Comparison of ENCODE assay signal across 26 mouse cellular contexts in genomic region chr19:3480101-3480500, GRCm38 (mm10).
A peak's percentile ranks its signal among the peaks of the same experiment; 100 is the strongest.
DNase-seq lines count a peak whose midpoint lies in the region; ATAC-seq and TF ChIP-seq lines count a peak whose summit lies in the region.
"Had no signal": no experiment of that assay in that cellular context is flagged by ENCODE, and none has a peak within 500 bp of the region (broad histone marks: within the 10 kb centered on the region; RNA-seq: fewer than 3 reads in every experiment).

No protein-coding gene starts in this region.

- TF ChIP-seq CTCF in intestine, postnatal 0 days (IDR thresholded peaks at IDR 0.05; ENCODE audit: low read depth), result no peak

- H3K27ac ChIP-seq in intestine, postnatal 0 days (ENCODE audit: low read depth, low read length), result peak overlapping the region; percentile 41; the same call in 1 of the 2 replicates
- H3K27ac ChIP-seq in intestine, embryonic 16.5 days (ENCODE audit: low read length), result no peak overlapping the region
- no peak overlapping the region for H3K27ac ChIP-seq in forebrain, embryonic 15.5 days (replicated peaks)
- H3K27ac ChIP-seq: forebrain, embryonic 10.5 days; heart, embryonic 13.5 days; hindbrain, postnatal 0 days; kidney, embryonic 15.5 days; midbrain, embryonic 10.5 days; neural tube, embryonic 15.5 days; stomach, embryonic 15.5 days had no signal

- no peaks in the 10 kb centered on the region for H3K9me3 ChIP-seq in intestine, postnatal 0 days (ENCODE audit: control insufficient read depth)
- no peaks in the 10 kb centered on the region for H3K9me3 ChIP-seq in intestine, embryonic 16.5 days (ENCODE audit: control insufficient read depth, low read length)
- no peaks in the 10 kb centered on the region for H3K9me3 ChIP-seq in forebrain, embryonic 15.5 days
- H3K9me3 ChIP-seq: forebrain, embryonic 10.5 days; heart, embryonic 13.5 days; kidney, embryonic 15.5 days; midbrain, embryonic 10.5 days; neural tube, embryonic 15.5 days; stomach, embryonic 15.5 days had no signal

- no peaks in the 10 kb centered on the region for H3K27me3 ChIP-seq in intestine, postnatal 0 days (replicated peaks; ENCODE audit: control insufficient read depth, insufficient read depth, low read length)
- H3K27me3 ChIP-seq in intestine, embryonic 16.5 days (replicated peaks; ENCODE audit: control insufficient read depth, insufficient read depth, low read length), result no peaks in the 10 kb centered on the region
- no peaks in the 10 kb centered on the region for H3K27me3 ChIP-seq in forebrain, embryonic 15.5 days
- H3K27me3 ChIP-seq: heart, embryonic 13.5 days; kidney, embryonic 15.5 days; neural tube, embryonic 15.5 days; stomach, embryonic 15.5 days had no signal

- 0 out of 2 replicates have a peak, but pooled peaks have one; percentile 13 for ATAC-seq in intestine, postnatal 0 days
- no peak for ATAC-seq in intestine, embryonic 16.5 days
- ATAC-seq in forebrain, embryonic 15.5 days (replicated peaks), result no peak
- ATAC-seq: CD4-positive, CD25-positive, alpha-beta regulatory T cell, adult 4 months; forebrain, postnatal 0 days; hindbrain, postnatal 0 days had no signal

- DNase-seq in right cerebral cortex, adult 2 months (ENCODE audit: low spot score in 2 of 2), result peak; percentile 40 to 54
- DNase-seq in right cerebral cortex, postnatal 10 days (ENCODE audit: low spot score in 2 of 2), result no peak
- peak; percentile 30 for DNase-seq in right cerebral cortex, postnatal 14 days
- DNase-seq in embryo, embryonic 10 days (ENCODE audit: low spot score), result no peak
- DNase-seq: adrenal gland, postnatal 25 days; cerebellum, adult 9-10 months; forebrain, postnatal 0 days; gastrocnemius, postnatal 10 days; heart, adult 18-20 months; heart, postnatal 14 days; kidney, adult 11 months; kidney, postnatal 36 days; lung, postnatal 4 days; thymus, adult 18-20 months; thymus, postnatal 4 days had no signal

- peaks cover 59% of the 10 kb centered on the region for H3K36me3 ChIP-seq in intestine, postnatal 0 days (ENCODE audit: control insufficient read depth, insufficient read depth)
- H3K36me3 ChIP-seq in intestine, embryonic 16.5 days (ENCODE audit: control insufficient read depth, insufficient read depth, low read length), result peaks cover 10% of the 10 kb centered on the region
- peaks cover 45% of the 10 kb centered on the region for H3K36me3 ChIP-seq in forebrain, embryonic 15.5 days

- 77% methylated on average over 8 of the region's 8 CpGs for WGBS in intestine, postnatal 0 days
- 95% methylated on average over 8 of the region's 8 CpGs for WGBS in intestine, embryonic 16.5 days
- WGBS in forebrain, embryonic 15.5 days, result 82% methylated on average over 8 of the region's 8 CpGs

- no peaks in the 10 kb centered on the region for H3K4me1 ChIP-seq in intestine, postnatal 0 days (replicated peaks; ENCODE audit: control insufficient read depth, insufficient read depth, low read length)
- H3K4me1 ChIP-seq in intestine, embryonic 16.5 days (ENCODE audit: control insufficient read depth, insufficient read depth, low read length), result no peaks in the 10 kb centered on the region
- no peaks in the 10 kb centered on the region for H3K4me1 ChIP-seq in forebrain, embryonic 15.5 days
- H3K4me1 ChIP-seq: forebrain, embryonic 10.5 days; kidney, embryonic 15.5 days; midbrain, embryonic 10.5 days; neural tube, embryonic 15.5 days; stomach, embryonic 15.5 days had no signal

- H3K4me2 ChIP-seq in intestine, postnatal 0 days (replicated peaks; ENCODE audit: low read depth), result no peak overlapping the region
- no peak overlapping the region for H3K4me2 ChIP-seq in intestine, embryonic 16.5 days (ENCODE audit: low read depth, low read length)
- H3K4me2 ChIP-seq in forebrain, embryonic 15.5 days (replicated peaks), result no peak overlapping the region
- H3K4me2 ChIP-seq: heart, embryonic 13.5 days; kidney, embryonic 15.5 days; neural tube, embryonic 15.5 days; stomach, embryonic 15.5 days had no signal

- no peak overlapping the region for H3K9ac ChIP-seq in intestine, postnatal 0 days (ENCODE audit: low read depth, low read length)
- H3K9ac ChIP-seq in intestine, embryonic 16.5 days (ENCODE audit: low read depth, low read length), result no peak overlapping the region
- no peak overlapping the region for H3K9ac ChIP-seq in forebrain, embryonic 15.5 days (replicated peaks)
- H3K9ac ChIP-seq: forebrain, postnatal 0 days; heart, embryonic 13.5 days; kidney, embryonic 15.5 days; neural tube, embryonic 15.5 days; stomach, embryonic 15.5 days had no signal

- H3K4me3 ChIP-seq in intestine, postnatal 0 days (ENCODE audit: low read depth, low read length), result no peak overlapping the region
- no peak overlapping the region for H3K4me3 ChIP-seq in intestine, embryonic 16.5 days (ENCODE audit: low read length)
- H3K4me3 ChIP-seq in forebrain, embryonic 15.5 days, result no peak overlapping the region
- H3K4me3 ChIP-seq: forebrain, embryonic 10.5 days; heart, embryonic 13.5 days; kidney, embryonic 15.5 days; midbrain, embryonic 10.5 days; neural tube, embryonic 15.5 days; stomach, embryonic 15.5 days had no signal

Comparison
In these comparisons a context has a peak if more than half of its experiments do, and no peak if none do; other contexts are left out.
1. DNase-seq: peak in right cerebral cortex, adult 2 months (2 of 2) and right cerebral cortex, postnatal 14 days (single experiment); none in right cerebral cortex, postnatal 10 days (0 of 2) and embryo, embryonic 10 days (single experiment).